Mouse (Mus musculus) retina, adult 2 months (tissue): ENCODE results near the gene Zbed6.
A peak's percentile ranks its signal among the peaks of the same experiment; 100 is the strongest.

Source experiments
- DNase-seq: peaks from one replicate; pipeline ENCODE4 v3.0.0-alpha.2; 2012; ENCODE audit warnings: low read depth, low spot score

Gene Zbed6

GRCm38 (mm10) chr1:133663427-133663826 lies 2.7 kb upstream of the Zbed6 start:
- no peak for DNase-seq

- no peak for DNase-seq
Measured at GRCm38 (mm10) chr1:133662941-133663340, 2.3 kb upstream of the Zbed6 start.

- DNase-seq, result peak; percentile 87
Measured at GRCm38 (mm10) chr1:133661203-133661933, 683 bp upstream of the Zbed6 start, which contains the start of gene Gm38394. Gene Gm38394, minus strand, starts transcription at chr1:133661318.

- no peak for DNase-seq
Measured at GRCm38 (mm10) chr1:133658878-133659277, 1.8 kb downstream of the Zbed6 start.

GRCm38 (mm10) chr1:133656811-133657210 lies 3.9 kb downstream of the Zbed6 start:
- DNase-seq, result no peak

GRCm38 (mm10) chr1:133653033-133653432 lies 7.7 kb downstream of the Zbed6 start:
- DNase-seq, result no peak

- no peak for DNase-seq
Measured at GRCm38 (mm10) chr1:133650288-133651055, 10.2 kb downstream of the Zbed6 start.

- no peak for DNase-seq
Measured at GRCm38 (mm10) chr1:133645652-133646051, 15.0 kb downstream of the Zbed6 start.

- no peak for DNase-seq
Measured at GRCm38 (mm10) chr1:133641163-133641562, 19.5 kb downstream of the Zbed6 start.

GRCm38 (mm10) chr1:133638517-133638916 lies 22.2 kb downstream of the Zbed6 start:
- DNase-seq, result no peak

- no peak for DNase-seq
Measured at GRCm38 (mm10) chr1:133632168-133632567, 28.5 kb downstream of the Zbed6 start.

GRCm38 (mm10) chr1:133625052-133625451 lies 35.6 kb downstream of the Zbed6 start:
- DNase-seq, result no peak

- no peak for DNase-seq
Measured at GRCm38 (mm10) chr1:133618311-133618710, 42.4 kb downstream of the Zbed6 start.

GRCm38 (mm10) chr1:133617908-133618307 lies 42.8 kb downstream of the Zbed6 start:
- no peak for DNase-seq

GRCm38 (mm10) chr1:133613817-133614216 lies 46.9 kb downstream of the Zbed6 start:
- DNase-seq, result no peak

- no peak for DNase-seq
Measured at GRCm38 (mm10) chr1:133611436-133611835, 49.2 kb downstream of the Zbed6 start.

GRCm38 (mm10) chr1:133610601-133611000 lies 50.1 kb downstream of the Zbed6 start:
- no peak for DNase-seq

- peak; percentile 97 for DNase-seq
Measured at GRCm38 (mm10) chr1:133609771-133610502, 50.7 kb downstream of the Zbed6 start, which contains the start of gene Snrpe. Gene Snrpe, minus strand, starts transcription at chr1:133610291.
